Mouse (Mus musculus): ENCODE results near the gene Tmprss9. TPM values are rescaled to one million over a fixed set of nuclear protein-coding genes. Genes with fewer than 3 reads are reported as not detected.

Tmprss9 gene
- polyA plus RNA-seq, 1 experiment = 0.03 TPM

GRCm38 (mm10) chr10:80936135-80936809 lies 64.6 kb downstream of the Tmprss9 start:
- Histone ChIP-seq H3K4me1 (ENCODE audit: control insufficient read depth) (peaks cover 43% of the 10 kb centered on the region), H3K9me3 (ENCODE audit: control insufficient read depth, low read length) (peaks cover 4% of the 10 kb centered on the region; the same call in 1 of the 2 replicates), H3K4me3 (replicated peaks) (no peak overlapping the region), H3K27me3 (ENCODE audit: control insufficient read depth) (peaks cover 100% of the 10 kb centered on the region), H3K36me3 (ENCODE audit: control insufficient read depth) (no peaks in the 10 kb centered on the region)
- TF ChIP-seq TAL1 (IDR thresholded peaks at IDR 0.05; ENCODE audit: low read length) (no peak), GATA1 (IDR thresholded peaks at IDR 0.05; ENCODE audit: low read length) (no peak)

- Histone ChIP-seq H3K27me3 (ENCODE audit: control insufficient read depth) (peaks cover 96% of the 10 kb centered on the region), H3K4me1 (ENCODE audit: control insufficient read depth) (peaks cover 40% of the 10 kb centered on the region)
These were observed 65.1 kb downstream of the Tmprss9 start for GRCm38 (mm10) chr10:80936810-80937164.

GRCm38 (mm10) chr10:80937646-80938045 lies 66.0 kb downstream of the Tmprss9 start:
- Histone ChIP-seq H3K4me1 (ENCODE audit: control insufficient read depth) (peaks cover 32% of the 10 kb centered on the region), H3K4me3 (replicated peaks) (no peak overlapping the region), H3K27me3 (ENCODE audit: control insufficient read depth) (peaks cover 88% of the 10 kb centered on the region), H3K36me3 (ENCODE audit: control insufficient read depth) (no peaks in the 10 kb centered on the region), H3K9me3 (ENCODE audit: control insufficient read depth, low read length) (no peaks in the 10 kb centered on the region)
- no peak for TF ChIP-seq TAL1 (IDR thresholded peaks at IDR 0.05; ENCODE audit: low read length)
- TF ChIP-seq GATA1 (IDR thresholded peaks at IDR 0.05; ENCODE audit: low read length) = no peak

More at GRCm38 (mm10) chr10:80936810-80937164, 65.1 kb downstream of the Tmprss9 start:
- no peak for TF ChIP-seq GATA1 (IDR thresholded peaks at IDR 0.05; ENCODE audit: low read length)
- TF ChIP-seq TAL1 (IDR thresholded peaks at IDR 0.05; ENCODE audit: low read length) = no peak
- H3K36me3 ChIP-seq (ENCODE audit: control insufficient read depth) = no peaks in the 10 kb centered on the region
- peaks cover 3% of the 10 kb centered on the region; the same call in 1 of the 2 replicates for H3K9me3 ChIP-seq (ENCODE audit: control insufficient read depth, low read length)
- no peak overlapping the region for H3K4me3 ChIP-seq (replicated peaks)

- Histone ChIP-seq H3K27me3 (ENCODE audit: control insufficient read depth) (peaks cover 78% of the 10 kb centered on the region), H3K9me3 (ENCODE audit: control insufficient read depth, low read length) (no peaks in the 10 kb centered on the region), H3K4me1 (ENCODE audit: control insufficient read depth) (peaks cover 24% of the 10 kb centered on the region), H3K36me3 (ENCODE audit: control insufficient read depth) (no peaks in the 10 kb centered on the region), H3K4me3 (replicated peaks) (no peak overlapping the region)
- TF ChIP-seq TAL1 (IDR thresholded peaks at IDR 0.05; ENCODE audit: low read length) = no peak
- TF ChIP-seq GATA1 (IDR thresholded peaks at IDR 0.05; ENCODE audit: low read length) = no peak
These were observed 67.3 kb downstream of the Tmprss9 start for GRCm38 (mm10) chr10:80938831-80939550.

GRCm38 (mm10) chr10:80939671-80940070 lies 68.0 kb downstream of the Tmprss9 start:
- peaks cover 24% of the 10 kb centered on the region for H3K4me1 ChIP-seq (ENCODE audit: control insufficient read depth)
- H3K9me3 ChIP-seq (ENCODE audit: control insufficient read depth, low read length) = no peaks in the 10 kb centered on the region
- H3K36me3 ChIP-seq (ENCODE audit: control insufficient read depth) = no peaks in the 10 kb centered on the region
- TF ChIP-seq TAL1 (IDR thresholded peaks at IDR 0.05; ENCODE audit: low read length) (no peak), GATA1 (IDR thresholded peaks at IDR 0.05; ENCODE audit: low read length) (no peak)
- H3K4me3 ChIP-seq (replicated peaks) = peak overlapping the region; percentile 47
- peaks cover 71% of the 10 kb centered on the region for H3K27me3 ChIP-seq (ENCODE audit: control insufficient read depth)

GRCm38 (mm10) chr10:80940320-80940987 lies 68.8 kb downstream of the Tmprss9 start:
- TF ChIP-seq TAL1 (IDR thresholded peaks at IDR 0.05; ENCODE audit: low read length) (no peak), GATA1 (IDR thresholded peaks at IDR 0.05; ENCODE audit: low read length) (no peak)
- H3K36me3 ChIP-seq (ENCODE audit: control insufficient read depth) = no peaks in the 10 kb centered on the region
- no peak overlapping the region for H3K4me3 ChIP-seq (replicated peaks)
- H3K27me3 ChIP-seq (ENCODE audit: control insufficient read depth) = peaks cover 63% of the 10 kb centered on the region
- no peaks in the 10 kb centered on the region for H3K9me3 ChIP-seq (ENCODE audit: control insufficient read depth, low read length)
- H3K4me1 ChIP-seq (ENCODE audit: control insufficient read depth) = peaks cover 24% of the 10 kb centered on the region

GRCm38 (mm10) chr10:80940988-80941347 lies 69.3 kb downstream of the Tmprss9 start:
- H3K36me3 ChIP-seq (ENCODE audit: control insufficient read depth) = no peaks in the 10 kb centered on the region
- TF ChIP-seq GATA1 (IDR thresholded peaks at IDR 0.05; ENCODE audit: low read length) (no peak), TAL1 (IDR thresholded peaks at IDR 0.05; ENCODE audit: low read length) (no peak)
- peaks cover 24% of the 10 kb centered on the region for H3K4me1 ChIP-seq (ENCODE audit: control insufficient read depth)
- peaks cover 58% of the 10 kb centered on the region for H3K27me3 ChIP-seq (ENCODE audit: control insufficient read depth)
- H3K9me3 ChIP-seq (ENCODE audit: control insufficient read depth, low read length) = no peaks in the 10 kb centered on the region
- no peak overlapping the region for H3K4me3 ChIP-seq (replicated peaks)

- TF ChIP-seq GATA1 (IDR thresholded peaks at IDR 0.05; ENCODE audit: low read length) (no peak), TAL1 (IDR thresholded peaks at IDR 0.05; ENCODE audit: low read length) (no peak)
- no peaks in the 10 kb centered on the region for H3K9me3 ChIP-seq (ENCODE audit: control insufficient read depth, low read length)
- no peaks in the 10 kb centered on the region for H3K36me3 ChIP-seq (ENCODE audit: control insufficient read depth)
- H3K4me3 ChIP-seq (replicated peaks) = no peak overlapping the region
- H3K4me1 ChIP-seq (ENCODE audit: control insufficient read depth) = peaks cover 20% of the 10 kb centered on the region
- peaks cover 38% of the 10 kb centered on the region for H3K27me3 ChIP-seq (ENCODE audit: control insufficient read depth)
These were observed 71.3 kb downstream of the Tmprss9 start for GRCm38 (mm10) chr10:80942919-80943318.

- TF ChIP-seq GATA1 (IDR thresholded peaks at IDR 0.05; ENCODE audit: low read length) = no peak
- no peak for TF ChIP-seq TAL1 (IDR thresholded peaks at IDR 0.05; ENCODE audit: low read length)
- Histone ChIP-seq H3K9me3 (ENCODE audit: control insufficient read depth, low read length) (no peaks in the 10 kb centered on the region), H3K36me3 (ENCODE audit: control insufficient read depth) (no peaks in the 10 kb centered on the region), H3K4me1 (ENCODE audit: control insufficient read depth) (peaks cover 23% of the 10 kb centered on the region), H3K27me3 (ENCODE audit: control insufficient read depth) (peaks cover 31% of the 10 kb centered on the region), H3K4me3 (replicated peaks) (no peak overlapping the region)
These were observed 72.1 kb downstream of the Tmprss9 start for GRCm38 (mm10) chr10:80943701-80944100.

Data from erythroblast, embryonic 14.5 days (primary cell).